Comparison of ENCODE assay signal across 8 mouse cellular contexts in the genomic region with DNA sequence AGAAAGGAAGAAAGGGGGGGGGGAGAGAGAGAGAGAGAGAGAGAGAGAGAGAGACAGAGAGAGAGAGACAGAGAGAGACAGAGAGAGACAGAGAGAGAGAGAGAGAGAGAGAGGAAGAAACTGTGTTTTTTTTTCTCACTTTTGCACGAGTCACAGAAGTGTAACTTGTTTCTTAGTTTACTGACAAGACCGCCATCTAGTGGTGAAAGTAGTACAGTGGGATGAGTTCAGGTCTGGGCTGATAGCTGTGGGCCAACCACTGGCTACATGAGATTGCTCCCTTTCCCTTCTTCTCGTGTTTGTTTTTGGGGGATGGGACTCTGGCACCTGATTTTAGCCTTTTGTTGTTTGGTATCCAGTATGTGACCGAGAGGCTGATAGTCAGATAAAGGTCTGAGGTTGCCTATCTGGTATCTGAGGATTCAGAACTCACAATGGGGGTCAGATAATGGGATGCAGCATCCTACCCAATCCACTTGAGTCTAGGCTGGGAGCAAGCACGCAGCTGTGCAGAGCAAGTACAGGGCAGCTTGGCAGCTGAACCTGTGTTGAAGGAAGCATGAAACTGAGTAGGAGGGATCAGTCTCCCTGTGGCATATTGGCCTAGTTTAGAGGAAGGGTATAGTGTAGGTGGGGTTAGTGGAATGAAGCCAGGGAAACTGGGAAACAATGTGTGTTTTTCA. TPM values are rescaled to one million over a fixed set of nuclear protein-coding genes. Genes with fewer than 3 reads are reported as not detected.
DNase-seq lines count a peak whose midpoint lies in the region; ATAC-seq and TF ChIP-seq lines count a peak whose summit lies in the region.

No protein-coding gene starts in this region.

- POLR2A ChIA-PET in Patski (lab: Charles Lee): no interaction called here

- no peak overlapping the region for H3K9ac ChIP-seq in neural tube, embryonic 11.5 days (ENCODE audit: low read length)
- no peak overlapping the region for H3K9ac ChIP-seq in neural tube, embryonic 15.5 days (replicated peaks)
- H3K9ac ChIP-seq in embryonic facial prominence, embryonic 13.5 days: no peak overlapping the region
- H3K9ac ChIP-seq in hindbrain, embryonic 16.5 days (ENCODE audit: low read depth, low read length): no peak overlapping the region

- DNase-seq in neural tube, embryonic 11.5 days (ENCODE audit: low spot score): peak; percentile 15
- DNase-seq in Patski (ENCODE audit: low read depth, low spot score): no peak
- peak; percentile 45 for DNase-seq in liver
- no peak for DNase-seq in ovary, postnatal 36 days (ENCODE audit: low spot score)

- in situ Hi-C loops in Patski (cut with MboI; ENCODE audit: low pct_unique_long_range_greater_than_20kb): no loop called here

- H3K27ac ChIP-seq in neural tube, embryonic 11.5 days (ENCODE audit: low read depth, low read length): no peak overlapping the region
- H3K27ac ChIP-seq in neural tube, embryonic 15.5 days (replicated peaks): no peak overlapping the region
- no peak overlapping the region for H3K27ac ChIP-seq in embryonic facial prominence, embryonic 13.5 days
- no peak overlapping the region for H3K27ac ChIP-seq in hindbrain, embryonic 16.5 days (ENCODE audit: low read depth, low read length)

- ATAC-seq in neural tube, embryonic 11.5 days (ENCODE audit: insufficient read depth, low FRiP score, low TSS enrichment): no peak
- ATAC-seq in neural tube, embryonic 15.5 days (ENCODE audit: low FRiP score): no peak; the same call in 1 of the 2 replicates
- ATAC-seq in Patski: peak; percentile 93
- ATAC-seq in embryonic facial prominence, embryonic 13.5 days (ENCODE audit: insufficient number of reproducible peaks, insufficient read depth, low FRiP score, low TSS enrichment, low read depth): peak; percentile 72; the same call in 1 of the 2 replicates
- ATAC-seq in hindbrain, embryonic 16.5 days: peak; percentile 71; the same call in 1 of the 2 replicates
- ATAC-seq in monocyte, adult 5-6 weeks (replicated peaks; ENCODE audit: insufficient number of reproducible peaks, low FRiP score, low TSS enrichment, poor library complexity, severe bottlenecking): peak; percentile 80

- CTCF ChIA-PET in Patski (lab: Charles Lee): interaction anchor here (0.6 to 1.7 kb wide), 10 partner anchors 9 to 69 kb away, joined by 3 to 6 read pairs (median 4); no protein-coding TSS in a partner anchor

- no peak overlapping the region for H3K4me2 ChIP-seq in neural tube, embryonic 11.5 days (ENCODE audit: low read depth)
- no peak overlapping the region for H3K4me2 ChIP-seq in neural tube, embryonic 15.5 days
- H3K4me2 ChIP-seq in embryonic facial prominence, embryonic 13.5 days: no peak overlapping the region
- H3K4me2 ChIP-seq in hindbrain, embryonic 16.5 days (ENCODE audit: low read length): no peak overlapping the region

- 32% methylated on average over 5 of the region's 5 CpGs for WGBS in neural tube, embryonic 11.5 days
- WGBS in neural tube, embryonic 15.5 days: 32% methylated on average over 5 of the region's 5 CpGs
- WGBS in embryonic facial prominence, embryonic 13.5 days: 21% methylated on average over 5 of the region's 5 CpGs
- WGBS in hindbrain, embryonic 16.5 days: 35% methylated on average over 5 of the region's 5 CpGs

- peaks cover 4% of the 10 kb centered on the region for H3K36me3 ChIP-seq in neural tube, embryonic 11.5 days (ENCODE audit: control insufficient read depth, insufficient read depth, low read length)
- H3K36me3 ChIP-seq in neural tube, embryonic 15.5 days: peaks cover 36% of the 10 kb centered on the region
- H3K36me3 ChIP-seq in embryonic facial prominence, embryonic 13.5 days: peaks cover 33% of the 10 kb centered on the region
- H3K36me3 ChIP-seq in hindbrain, embryonic 16.5 days (ENCODE audit: control insufficient read depth, insufficient read depth, low read length): peaks cover 30% of the 10 kb centered on the region

- H3K9me3 ChIP-seq in neural tube, embryonic 11.5 days (ENCODE audit: control insufficient read depth, low read length): no peaks in the 10 kb centered on the region
- H3K9me3 ChIP-seq in neural tube, embryonic 15.5 days (replicated peaks): no peaks in the 10 kb centered on the region
- no peaks in the 10 kb centered on the region for H3K9me3 ChIP-seq in embryonic facial prominence, embryonic 13.5 days
- no peaks in the 10 kb centered on the region for H3K9me3 ChIP-seq in hindbrain, embryonic 16.5 days (ENCODE audit: control insufficient read depth, low read length)

- no peaks in the 10 kb centered on the region for H3K27me3 ChIP-seq in neural tube, embryonic 11.5 days (ENCODE audit: control insufficient read depth, insufficient read depth, low read length)
- no peaks in the 10 kb centered on the region for H3K27me3 ChIP-seq in neural tube, embryonic 15.5 days (replicated peaks)
- H3K27me3 ChIP-seq in Patski: no peaks in the 10 kb centered on the region
- H3K27me3 ChIP-seq in embryonic facial prominence, embryonic 13.5 days: no peaks in the 10 kb centered on the region
- no peaks in the 10 kb centered on the region for H3K27me3 ChIP-seq in hindbrain, embryonic 16.5 days (replicated peaks; ENCODE audit: control insufficient read depth, insufficient read depth, low read length)

- H3K4me3 ChIP-seq in neural tube, embryonic 11.5 days (ENCODE audit: low read depth, low read length): no peak overlapping the region
- H3K4me3 ChIP-seq in neural tube, embryonic 15.5 days (replicated peaks): no peak overlapping the region
- H3K4me3 ChIP-seq in embryonic facial prominence, embryonic 13.5 days: no peak overlapping the region
- H3K4me3 ChIP-seq in hindbrain, embryonic 16.5 days (ENCODE audit: low read length): no peak overlapping the region

- TF ChIP-seq CTCF in Patski (IDR thresholded peaks at IDR 0.05): peak; percentile 72

- H3K4me1 ChIP-seq in neural tube, embryonic 11.5 days (ENCODE audit: control insufficient read depth, insufficient read depth, low read length): no peaks in the 10 kb centered on the region
- no peaks in the 10 kb centered on the region for H3K4me1 ChIP-seq in neural tube, embryonic 15.5 days
- H3K4me1 ChIP-seq in embryonic facial prominence, embryonic 13.5 days: no peaks in the 10 kb centered on the region
- no peaks in the 10 kb centered on the region for H3K4me1 ChIP-seq in hindbrain, embryonic 16.5 days (ENCODE audit: control insufficient read depth, insufficient read depth, low read depth, low read length)

RNA-seq across cellular contexts. Expression of a gene that starts 12.8 kb away (rescaled TPM):
- polyA plus RNA-seq in neural tube, embryonic 11.5 days (2014; fragmentation: Nextera tagmentation; extraction: Ambion mirVana): 19.7 and 20.4 TPM in 2 replicates
- 17.1 and 18.8 TPM in 2 replicates for polyA plus RNA-seq in neural tube, embryonic 15.5 days (2015; fragmentation: Nextera tagmentation; extraction: Ambion mirVana)
- 11.4 TPM for polyA plus RNA-seq in Patski (2021)
- polyA plus RNA-seq in embryonic facial prominence, embryonic 13.5 days (2015; fragmentation: Nextera tagmentation; extraction: Ambion mirVana): 15.2 and 15.9 TPM in 2 replicates
- polyA plus RNA-seq in hindbrain, embryonic 16.5 days (2015; fragmentation: Nextera tagmentation; extraction: Ambion mirVana): 19.2 and 20.3 TPM in 2 replicates
- 0.43 to 5.9 TPM (median 5.0 TPM) in 3 replicates for total RNA-seq in monocyte, adult 5-6 weeks (2017)

RNA-seq across cellular contexts. Expression of a gene that starts 44.3 kb away (rescaled TPM):
- 1.3 and 1.5 TPM in 2 replicates for polyA plus RNA-seq in neural tube, embryonic 11.5 days (2014; fragmentation: Nextera tagmentation; extraction: Ambion mirVana)
- 2.2 and 3.2 TPM in 2 replicates for polyA plus RNA-seq in neural tube, embryonic 15.5 days (2015; fragmentation: Nextera tagmentation; extraction: Ambion mirVana)
- polyA plus RNA-seq in Patski (2021): 15.6 TPM
- polyA plus RNA-seq in embryonic facial prominence, embryonic 13.5 days (2015; fragmentation: Nextera tagmentation; extraction: Ambion mirVana): 4.3 and 5.0 TPM in 2 replicates
- polyA plus RNA-seq in hindbrain, embryonic 16.5 days (2015; fragmentation: Nextera tagmentation; extraction: Ambion mirVana): 3.0 and 3.5 TPM in 2 replicates
- total RNA-seq in monocyte, adult 5-6 weeks (2017): 49.3 to 103 TPM (median 59.5 TPM) in 3 replicates

Comparison
In these comparisons a context has a peak if more than half of its experiments do, and no peak if none do; other contexts are left out.
1. ATAC-seq: peak in Patski (single experiment), embryonic facial prominence, embryonic 13.5 days (single experiment), hindbrain, embryonic 16.5 days (single experiment) and monocyte, adult 5-6 weeks (single experiment); none in neural tube, embryonic 11.5 days (single experiment) and neural tube, embryonic 15.5 days (single experiment).
2. DNase-seq: peak in neural tube, embryonic 11.5 days (single experiment) and liver (single experiment); none in Patski (single experiment) and ovary, postnatal 36 days (single experiment).